Mouse (Mus musculus): ENCODE measurements at regions not wholly inside any gene's neighbourhood (a gene's known extent, or its start where the extent isn't known, plus 50 kb on each side); places are given as distances from the start of the nearest gene placed in this dataset.
"Not testable (repeated sequence)": the region's sequence is repeated elsewhere in the genome, so short reads cannot be mapped to it uniquely, and the experiment has no call there.

GRCm38 (mm10) chr12:33496306-33496705, 66.9 kb downstream of the Twistnb start:
- intact Hi-C loops (cut with DNase I) = no loop called here
- no peak for DNase-seq

GRCm38 (mm10) chr12:33497319-33497892, 68.0 kb downstream of the Twistnb start:
- no peak for DNase-seq
- intact Hi-C loops (cut with DNase I) = no loop called here

GRCm38 (mm10) chr12:33541566-33541965, 112.1 kb downstream of the Twistnb start:
- intact Hi-C loops (cut with DNase I) = no loop called here
- no peak for DNase-seq

GRCm38 (mm10) chr12:33551660-33552059, 122.2 kb downstream of the Twistnb start:
- intact Hi-C loops (cut with DNase I); DNase-seq: not testable (repeated sequence)

GRCm38 (mm10) chr12:33552231-33552630, 122.8 kb downstream of the Twistnb start:
- no peak for DNase-seq
- intact Hi-C loops (cut with DNase I) = no loop called here

- intact Hi-C loops (cut with DNase I) = no loop called here
- no peak for DNase-seq
Observed at GRCm38 (mm10) chr12:33552651-33553050, 123.2 kb downstream of the Twistnb start.

GRCm38 (mm10) chr12:33553731-33554130, 124.3 kb downstream of the Twistnb start:
- no peak for DNase-seq
- intact Hi-C loops (cut with DNase I) = no loop called here

- no peak for DNase-seq
- intact Hi-C loops (cut with DNase I) = no loop called here
Observed at GRCm38 (mm10) chr12:33561141-33561540, 131.7 kb downstream of the Twistnb start.

- intact Hi-C loops (cut with DNase I) = no loop called here
- no peak for DNase-seq
Observed at GRCm38 (mm10) chr12:33577877-33578428, 148.5 kb downstream of the Twistnb start.

- no peak for DNase-seq
- intact Hi-C loops (cut with DNase I) = no loop called here
Observed at GRCm38 (mm10) chr12:33580809-33581208, 151.4 kb downstream of the Twistnb start.

- DNase-seq = no peak
- intact Hi-C loops (cut with DNase I) = no loop called here
Observed at GRCm38 (mm10) chr12:33591031-33591430, 161.6 kb downstream of the Twistnb start.

- intact Hi-C loops (cut with DNase I) = no loop called here
- no peak for DNase-seq
Observed at GRCm38 (mm10) chr12:33592431-33592911, 163.0 kb downstream of the Twistnb start.

- intact Hi-C loops (cut with DNase I) = no loop called here
- DNase-seq = no peak
Observed at GRCm38 (mm10) chr12:33592938-33593337, 163.5 kb downstream of the Twistnb start.

- no peak for DNase-seq
- intact Hi-C loops (cut with DNase I) = no loop called here
Observed at GRCm38 (mm10) chr12:33593685-33594084, 164.2 kb downstream of the Twistnb start.

- DNase-seq = no peak
- intact Hi-C loops (cut with DNase I) = no loop called here
Observed at GRCm38 (mm10) chr12:33605393-33605792, 176.0 kb downstream of the Twistnb start.

GRCm38 (mm10) chr12:33607811-33608602, 178.6 kb downstream of the Twistnb start:
- intact Hi-C loops (cut with DNase I) = no loop called here
- no peak for DNase-seq

- DNase-seq = no peak
- intact Hi-C loops (cut with DNase I) = no loop called here
Observed at GRCm38 (mm10) chr12:33612378-33612777, 182.9 kb downstream of the Twistnb start.

GRCm38 (mm10) chr12:33620391-33620790, 191.0 kb downstream of the Twistnb start:
- no peak for DNase-seq
- intact Hi-C loops (cut with DNase I) = no loop called here

- no peak for DNase-seq
- intact Hi-C loops (cut with DNase I) = no loop called here
Observed at GRCm38 (mm10) chr12:33626092-33626882, 196.9 kb downstream of the Twistnb start.

- no peak for DNase-seq
- intact Hi-C loops (cut with DNase I) = no loop called here
Observed at GRCm38 (mm10) chr12:33652597-33652996, 223.2 kb downstream of the Twistnb start.

- intact Hi-C loops (cut with DNase I) = no loop called here
- DNase-seq = no peak
Observed at GRCm38 (mm10) chr12:33675508-33675907, 246.1 kb downstream of the Twistnb start.
